Mouse (Mus musculus) erythroblast, embryonic 14.5 days (primary cell): ENCODE results near the gene Traf3ip1.

ENCODE experiments used
- GATA1 ChIP-seq: IDR thresholded peaks from 2 replicates; pipeline ENCODE4 v1.6.1; 2012; ENCODE audit warnings: low read length, inconsistent platforms, mixed read lengths
- TAL1 ChIP-seq: IDR thresholded peaks from 3 replicates; pipeline ENCODE4 v1.6.1; 2012; ENCODE audit warnings: low read length, inconsistent platforms, mixed read lengths

- no peak for TF ChIP-seq TAL1
- no peak for TF ChIP-seq GATA1
These were observed 47.9 kb upstream of the Traf3ip1 start for GRCm38 (mm10) chr1:91446511-91446910.
